ENCODE assay signal across 14 mouse cellular contexts in genomic region chr2:45068792-45069550, GRCm38 (mm10). TPM values are rescaled to one million over a fixed set of nuclear protein-coding genes. Genes with fewer than 3 reads are reported as not detected.
A peak's percentile ranks its signal among the peaks of the same experiment; 100 is the strongest.
DNase-seq lines count a peak whose midpoint lies in the region; ATAC-seq and TF ChIP-seq lines count a peak whose summit lies in the region.
"Had no signal": no experiment of that assay in that cellular context is flagged by ENCODE, and none has a peak within 500 bp of the region (broad histone marks: within the 10 kb centered on the region; RNA-seq: fewer than 3 reads in every experiment).

No protein-coding gene starts in this region.

- no peak overlapping the region for H3K4me2 ChIP-seq in hindbrain, embryonic 16.5 days (ENCODE audit: low read length)
- no peak overlapping the region for H3K4me2 ChIP-seq in CH12.LX (ENCODE audit: insufficient read depth, low read depth, poor library complexity, severe bottlenecking)
- H3K4me2 ChIP-seq in liver, embryonic 14.5 days (ENCODE audit: low read depth): peak overlapping the region; percentile 41
- H3K4me2 ChIP-seq: intestine, embryonic 15.5 days had no signal

- no peak for TF ChIP-seq RAD21 in CH12.LX (IDR thresholded peaks at IDR 0.05; ENCODE audit: low read depth, low read length)

- no peak for TF ChIP-seq EP300 in CH12.LX (IDR thresholded peaks at IDR 0.05; ENCODE audit: low read length)
- TF ChIP-seq EP300 in liver, embryonic 14.5 days (IDR thresholded peaks at IDR 0.05; ENCODE audit: low read depth): peak; percentile 89

- H3K36me3 ChIP-seq in hindbrain, embryonic 10.5 days: peaks cover 30% of the 10 kb centered on the region
- H3K36me3 ChIP-seq in hindbrain, embryonic 16.5 days (ENCODE audit: control insufficient read depth, insufficient read depth, low read length): no peaks in the 10 kb centered on the region
- peaks cover 19 to 69% of the 10 kb centered on the region in 2 experiments for H3K36me3 ChIP-seq in CH12.LX (replicated peaks in 1 of 2; ENCODE audit: control insufficient read depth in 1 of 2, insufficient read depth in 1 of 2, low read length in 1 of 2)
- H3K36me3 ChIP-seq in liver, embryonic 14.5 days (replicated peaks; ENCODE audit: control insufficient read depth, insufficient read depth, low read depth): peaks cover 3% of the 10 kb centered on the region; the same call in 1 of the 2 replicates
- H3K36me3 ChIP-seq: intestine, embryonic 15.5 days had no signal

- ATAC-seq in hindbrain, embryonic 16.5 days: no peak
- peak; percentile 85 for ATAC-seq in liver, embryonic 14.5 days (ENCODE audit: insufficient read depth)
- ATAC-seq: intestine, embryonic 15.5 days had no signal

- H3K9me3 ChIP-seq in hindbrain, embryonic 10.5 days: no peaks in the 10 kb centered on the region
- H3K9me3 ChIP-seq in hindbrain, embryonic 16.5 days (ENCODE audit: control insufficient read depth, low read length): no peaks in the 10 kb centered on the region
- H3K9me3 ChIP-seq in CH12.LX (replicated peaks; ENCODE audit: low read length): no peaks in the 10 kb centered on the region
- H3K9me3 ChIP-seq in liver, embryonic 14.5 days (ENCODE audit: control insufficient read depth, low read length): no peaks in the 10 kb centered on the region
- H3K9me3 ChIP-seq: intestine, embryonic 15.5 days had no signal

- in situ Hi-C loops in CH12.LX (cut with MboI; ENCODE audit: low pct_ligation_motif_present, low pct_unique_long_range_greater_than_20kb, low sequenced_read_pairs): no loop called here

- H3K4me3 ChIP-seq in hindbrain, embryonic 10.5 days: no peak overlapping the region
- H3K4me3 ChIP-seq in hindbrain, embryonic 16.5 days (ENCODE audit: low read length): no peak overlapping the region
- no peak overlapping the region for H3K4me3 ChIP-seq in CH12.LX (replicated peaks in 1 of 3; ENCODE audit: low read depth in 2 of 3, low read length in 2 of 3, poor library complexity in 1 of 3)
- H3K4me3 ChIP-seq in brown adipose tissue, adult 24 weeks (ENCODE audit: insufficient read depth, low read depth, low read length): no peak overlapping the region
- no peak overlapping the region for H3K4me3 ChIP-seq in liver, embryonic 14.5 days (ENCODE audit: insufficient read depth in 1 of 2, low read depth in 2 of 2, low read length in 2 of 2)
- H3K4me3 ChIP-seq: intestine, embryonic 15.5 days had no signal

- no peak for TF ChIP-seq POLR2A in CH12.LX (IDR thresholded peaks at IDR 0.05; ENCODE audit: low read depth, low read length)

- WGBS in hindbrain, embryonic 10.5 days: 70% methylated on average over 7 of the region's 7 CpGs
- 61% methylated on average over 7 of the region's 7 CpGs for WGBS in hindbrain, embryonic 16.5 days
- WGBS in liver, embryonic 14.5 days (ENCODE audit: insufficient replicate concordance): 43% methylated on average over 7 of the region's 7 CpGs

- no peak overlapping the region for H3K9ac ChIP-seq in hindbrain, embryonic 16.5 days (ENCODE audit: low read depth, low read length)
- H3K9ac ChIP-seq in CH12.LX (ENCODE audit: insufficient read depth, low read depth): peak overlapping the region; percentile 68; the same call in 1 of the 2 replicates
- H3K9ac ChIP-seq in liver, embryonic 14.5 days (replicated peaks): peak overlapping the region; percentile 24
- H3K9ac ChIP-seq: intestine, embryonic 15.5 days had no signal

- peaks cover 59% of the 10 kb centered on the region for H3K79me2 ChIP-seq in CH12.LX (replicated peaks; ENCODE audit: control insufficient read depth, extremely low read depth, insufficient read depth, poor library complexity, severe bottlenecking)

- peak overlapping the region; percentile 59; the same call in 1 of the 2 replicates for H3K27ac ChIP-seq in hindbrain, embryonic 10.5 days
- no peak overlapping the region for H3K27ac ChIP-seq in hindbrain, embryonic 16.5 days (ENCODE audit: low read depth, low read length)
- no peak overlapping the region; the same call in 1 of the 2 replicates for H3K27ac ChIP-seq in CH12.LX (ENCODE audit: insufficient read depth, low read depth)
- H3K27ac ChIP-seq in brown adipose tissue, adult 24 weeks (replicated peaks; ENCODE audit: low read depth, low read length): 0 out of 2 replicates have a peak overlapping the region, but pooled peaks have one; percentile 13
- peak overlapping the region; percentile 28 for H3K27ac ChIP-seq in liver, embryonic 14.5 days
- H3K27ac ChIP-seq: intestine, embryonic 15.5 days had no signal

- no peak for DNase-seq in hindbrain, embryonic 10.5 days (ENCODE audit: low spot score)
- DNase-seq in CH12.LX (ENCODE audit: extremely low read depth): no peak
- DNase-seq in liver, embryonic 14.5 days (ENCODE audit: low read depth in 3 of 3, low spot score in 3 of 3): peak in 2 of 3 experiments; percentile 54 to 66
- DNase-seq in neural tube, embryonic 10.5 days (ENCODE audit: extremely low spot score, low spot score): no peak
- DNase-seq in spleen, adult 18-20 months: no peak
- DNase-seq: adrenal gland, postnatal 10 days; cerebellum, adult 11-12 months; gastrocnemius, postnatal 36 days; kidney, postnatal 14 days; right cerebral cortex, postnatal 14 days; thymus, postnatal 36 days had no signal

- H3K4me1 ChIP-seq in hindbrain, embryonic 10.5 days (replicated peaks): peaks cover 88% of the 10 kb centered on the region
- peaks cover 7% of the 10 kb centered on the region for H3K4me1 ChIP-seq in hindbrain, embryonic 16.5 days (ENCODE audit: control insufficient read depth, insufficient read depth, low read depth, low read length)
- peaks cover 8 to 57% of the 10 kb centered on the region in 2 experiments; a peak in 3 of 4 replicates for H3K4me1 ChIP-seq in CH12.LX (ENCODE audit: control insufficient read depth in 1 of 2, insufficient read depth in 2 of 2)
- H3K4me1 ChIP-seq in brown adipose tissue, adult 24 weeks (ENCODE audit: control insufficient read depth, insufficient read depth, insufficient read length, low read length): peaks cover 7% of the 10 kb centered on the region
- peaks cover 22 to 23% of the 10 kb centered on the region in 2 experiments for H3K4me1 ChIP-seq in liver, embryonic 14.5 days (replicated peaks; ENCODE audit: control insufficient read depth in 2 of 2, insufficient read depth in 2 of 2, low read length in 1 of 2)

- dilution Hi-C loops in CH12.LX (cut with MboI; ENCODE audit: extremely low pct_ligation_motif_present, extremely low pct_unique_long_range_greater_than_20kb, low sequenced_read_pairs): no loop called here

- no peaks in the 10 kb centered on the region for H3K27me3 ChIP-seq in hindbrain, embryonic 10.5 days (ENCODE audit: insufficient read depth, poor library complexity, severe bottlenecking)
- H3K27me3 ChIP-seq in hindbrain, embryonic 16.5 days (replicated peaks; ENCODE audit: control insufficient read depth, insufficient read depth, low read length): no peaks in the 10 kb centered on the region
- no peaks in the 10 kb centered on the region for H3K27me3 ChIP-seq in CH12.LX (replicated peaks)
- H3K27me3 ChIP-seq in liver, embryonic 14.5 days (ENCODE audit: control insufficient read depth, insufficient read depth, low read length): no peaks in the 10 kb centered on the region
- H3K27me3 ChIP-seq: intestine, embryonic 15.5 days had no signal

- TF ChIP-seq CTCF in CH12.LX (conservative IDR thresholded peaks at IDR 0.05 in 1 of 2, IDR thresholded peaks at IDR 0.05 in 1 of 2; ENCODE audit: low read depth in 2 of 2, low read length in 2 of 2): no peak
- TF ChIP-seq CTCF in liver, embryonic 14.5 days (IDR thresholded peaks at IDR 0.05; ENCODE audit: low read depth): no peak

TF ChIP-seq in CH12.LX, 34 proteins besides CTCF, POLR2A, EP300 and RAD21:
- TF ChIP-seq CHD2 (IDR thresholded peaks at IDR 0.05; ENCODE audit: low read length): no peak
- TF ChIP-seq ZMIZ1 (IDR thresholded peaks at IDR 0.05; ENCODE audit: low read depth, low read length): no peak
- TF ChIP-seq ZKSCAN1 (IDR thresholded peaks at IDR 0.05; ENCODE audit: borderline replicate concordance, low read depth, low read length): no peak
- TF ChIP-seq MAX (IDR thresholded peaks at IDR 0.05; ENCODE audit: low read length): no peak
- TF ChIP-seq IRF4 (IDR thresholded peaks at IDR 0.05; ENCODE audit: low read depth, low read length): no peak
- TF ChIP-seq SMC3 (IDR thresholded peaks at IDR 0.05; ENCODE audit: low read depth, low read length): no peak
- TF ChIP-seq ETS1 (conservative IDR thresholded peaks at IDR 0.05; ENCODE audit: low read depth, low read length): no peak

RNA-seq across cellular contexts. Expression of gene Zeb2, which starts 48.2 kb away (rescaled TPM):
- polyA plus RNA-seq in hindbrain, embryonic 10.5 days (2016; fragmentation: Nextera tagmentation; extraction: Ambion mirVana): 49.3 and 54.1 TPM in 2 replicates
- 30.3 and 36.8 TPM in 2 replicates for polyA plus RNA-seq in hindbrain, embryonic 16.5 days (2015; fragmentation: Nextera tagmentation; extraction: Ambion mirVana)
- total RNA-seq in CH12.LX (2012; rRNA removed) (20.6 and 25.8 TPM in 2 replicates), CH12.LX (2014; rRNA removed) (12.9 and 13.2 TPM in 2 replicates)
- polyA plus RNA-seq in CH12.LX (2012; ENCODE audit: insufficient read length, low read depth): 20.8 and 21.1 TPM in 2 replicates
- polyA plus RNA-seq in brown adipose tissue, adult 24 weeks (2012; ENCODE audit: insufficient read depth, insufficient read length, missing spikeins): 51.2 and 53.0 TPM in 2 replicates
- 3.9 and 5.7 TPM in 2 replicates for polyA plus RNA-seq in liver, embryonic 14.5 days (2012; rRNA removed)
- polyA plus RNA-seq in liver, embryonic 14.5 days (2014; fragmentation: Nextera tagmentation; extraction: Ambion mirVana): 9.9 and 11.4 TPM in 2 replicates

Comparison
In these comparisons a context has a peak if more than half of its experiments do, and no peak if none do; other contexts are left out.
1. H3K27ac ChIP-seq: peak in hindbrain, embryonic 10.5 days (single experiment), brown adipose tissue, adult 24 weeks (single experiment) and liver, embryonic 14.5 days (single experiment); none in hindbrain, embryonic 16.5 days (single experiment) and CH12.LX (single experiment).
2. DNase-seq: peak in liver, embryonic 14.5 days (2 of 3); none in hindbrain, embryonic 10.5 days (single experiment), CH12.LX (single experiment), neural tube, embryonic 10.5 days (single experiment) and spleen, adult 18-20 months (0 of 2).